Mouse (Mus musculus) CD4-positive, CD25-positive, alpha-beta regulatory T cell, adult 4 months (primary cell): ENCODE results near the gene Nfe2l3. TPM values are rescaled to one million over a fixed set of nuclear protein-coding genes. Genes with fewer than 3 reads are reported as not detected.
"Not testable (repeated sequence)": the region's sequence is repeated elsewhere in the genome, so short reads cannot be mapped to it uniquely, and the experiment has no call there.

Source experiments
- ATAC-seq: one replicate; pipeline ENCODE4 v1.8.0; 2017
- polyA plus RNA-seq, 2 experiments: library from polyadenylated mRNA; unstranded; fragments of 100-300 nt; shearing (Covaris generic); gene quantifications; one replicate each; pipeline ENCODE4 v1.2.1; 2017

The Nfe2l3 gene
- 1 to 10 TPM in 1 of 2 experiments, under 1 TPM in 1; 0.84 to 1.1 TPM for polyA plus RNA-seq

DNA sequence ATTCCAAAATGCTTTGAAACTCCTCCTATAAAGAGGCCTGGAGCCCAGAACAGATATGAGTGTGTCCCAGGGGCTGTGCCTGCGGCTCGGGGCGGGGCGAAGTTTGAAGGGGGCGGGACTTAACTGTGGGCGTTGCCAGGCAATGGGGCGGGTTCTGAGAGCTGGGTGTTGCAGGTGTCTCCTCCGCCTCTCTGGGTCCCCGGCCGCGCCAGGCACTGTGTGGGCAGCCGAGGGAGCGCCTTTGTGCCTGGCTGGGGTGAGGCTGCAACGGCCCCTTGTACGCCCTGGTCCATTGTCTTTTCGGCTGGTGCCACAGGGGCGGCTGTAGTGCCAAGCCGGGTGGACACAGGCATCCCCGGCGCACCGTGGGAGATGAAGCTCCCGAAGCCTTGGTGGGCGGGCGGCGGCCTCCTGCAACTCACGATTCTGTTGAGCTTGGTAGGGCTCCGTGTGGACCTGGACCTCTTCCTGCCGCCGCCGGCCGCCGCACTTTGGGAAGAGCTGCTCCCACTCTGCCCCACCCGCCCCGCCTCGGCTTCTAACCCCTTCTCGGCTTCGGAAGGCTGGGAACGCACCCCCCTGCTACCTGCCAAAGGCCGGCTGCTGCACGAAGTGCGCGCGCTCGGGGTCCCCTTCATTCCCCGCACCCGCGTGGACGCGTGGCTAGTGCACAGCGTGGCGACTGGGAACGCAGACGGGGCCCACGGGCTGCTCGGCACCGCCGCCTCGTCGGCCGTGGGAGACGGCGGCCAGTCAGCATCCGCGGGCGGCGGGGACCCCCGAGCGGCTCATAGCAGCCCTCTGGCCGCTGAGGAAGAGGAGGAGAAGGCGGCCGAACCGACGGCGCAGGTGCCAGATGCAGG is at the start of gene Nfe2l3:
Nfe2l3 (plus strand) TSS at position 136 of the 863 bp plus-strand sequence.
- peak; percentile 87 for ATAC-seq

DNA sequence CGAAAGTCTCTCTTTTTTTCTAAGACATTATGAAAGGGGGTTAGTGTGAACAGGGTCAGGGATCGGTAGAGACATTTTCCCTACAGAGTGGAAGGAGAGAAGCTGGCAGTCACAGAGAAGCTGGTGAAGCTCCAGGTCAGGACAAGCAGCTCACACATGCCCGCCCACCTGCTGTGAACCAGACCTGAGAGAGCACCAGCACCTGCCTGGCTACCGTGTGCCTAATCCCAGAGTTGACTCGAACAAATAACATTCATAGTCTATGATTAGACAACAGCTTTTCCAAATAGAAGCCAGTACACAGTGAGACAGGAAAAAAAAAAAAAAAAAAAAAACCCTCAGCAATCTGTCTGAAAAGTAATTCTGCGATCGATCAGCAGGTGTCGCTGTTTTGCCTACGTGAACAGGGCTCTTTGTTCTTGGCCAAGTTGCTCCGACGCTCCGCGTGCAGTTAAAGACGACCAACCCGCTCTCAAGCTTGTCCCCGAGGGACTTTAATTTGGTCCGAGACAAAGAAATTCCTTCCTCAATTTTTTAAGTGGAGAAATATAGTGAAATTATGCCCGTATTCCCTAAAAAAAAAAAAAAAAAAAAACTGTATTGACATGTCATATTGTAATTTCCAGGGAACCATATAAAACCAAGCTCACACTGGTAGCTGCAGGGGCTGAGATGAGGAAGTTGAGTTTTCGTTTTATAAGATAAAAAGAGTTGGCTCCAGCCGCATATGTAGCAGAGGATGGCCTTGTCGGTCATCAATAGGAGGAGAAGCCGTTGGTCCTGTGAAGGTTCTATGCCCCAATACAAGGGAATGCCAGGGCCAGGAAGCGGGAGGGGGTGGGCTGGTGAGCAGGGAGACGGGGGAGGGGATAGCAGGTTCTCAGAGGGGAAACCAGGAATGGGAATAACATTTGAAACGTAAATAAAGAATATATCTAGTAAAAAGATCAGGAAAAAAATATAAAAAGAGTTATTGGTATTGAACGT is 48.4 kb upstream of the Nfe2l3 start:
- ATAC-seq, result peak; percentile 77

DNA sequence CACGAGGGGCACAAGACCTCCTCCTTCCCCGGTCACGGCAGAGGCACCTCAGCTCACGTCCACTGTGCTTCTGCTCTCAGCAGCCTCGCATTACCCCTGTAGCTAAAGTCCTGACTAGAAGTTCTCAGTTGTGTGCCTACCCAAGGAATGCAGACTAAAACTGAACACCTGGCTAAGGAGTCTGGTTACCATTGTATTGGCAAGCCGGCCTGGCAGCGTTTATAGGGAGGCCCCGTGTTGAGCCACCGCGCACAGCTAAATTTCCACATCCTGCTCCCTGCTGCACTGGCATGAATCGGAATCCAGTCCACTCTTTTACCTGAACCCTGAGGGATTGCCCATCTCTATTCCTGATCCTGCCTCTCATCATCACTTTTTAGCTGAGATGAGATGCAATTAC is 42.0 kb upstream of the Nfe2l3 start:
- no peak for ATAC-seq

DNA sequence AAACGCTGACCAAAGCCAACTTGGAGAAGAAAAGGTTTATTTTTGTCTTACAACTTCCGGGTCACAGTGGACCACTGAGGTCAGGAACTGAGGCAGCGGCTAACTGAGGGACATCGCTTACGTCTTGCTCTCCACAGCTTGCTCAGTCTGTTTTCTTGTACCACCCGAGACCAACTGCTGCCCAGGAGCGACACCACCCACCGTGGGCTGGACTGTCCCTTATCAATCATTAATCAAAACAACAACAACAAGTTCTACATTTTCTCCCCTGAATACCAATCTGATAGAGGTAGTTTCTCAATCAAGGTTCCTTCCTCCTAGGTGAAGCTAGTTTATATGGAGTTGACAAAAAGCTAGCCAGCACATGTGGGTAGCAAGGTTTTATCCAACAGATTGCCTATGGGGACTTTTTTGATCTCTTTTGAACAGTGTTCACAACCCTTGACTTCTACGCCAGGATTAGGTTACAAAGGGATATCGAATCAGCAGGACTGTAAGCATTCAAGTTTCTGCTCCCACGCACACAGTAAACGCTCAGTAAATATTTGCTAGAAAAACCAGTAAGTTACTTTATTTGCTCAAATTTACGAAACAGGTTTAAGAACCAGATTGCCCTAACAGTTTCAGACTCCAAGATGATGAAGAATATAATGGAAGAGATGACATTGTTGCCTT is 40.5 kb upstream of the Nfe2l3 start:
- no peak for ATAC-seq

DNA sequence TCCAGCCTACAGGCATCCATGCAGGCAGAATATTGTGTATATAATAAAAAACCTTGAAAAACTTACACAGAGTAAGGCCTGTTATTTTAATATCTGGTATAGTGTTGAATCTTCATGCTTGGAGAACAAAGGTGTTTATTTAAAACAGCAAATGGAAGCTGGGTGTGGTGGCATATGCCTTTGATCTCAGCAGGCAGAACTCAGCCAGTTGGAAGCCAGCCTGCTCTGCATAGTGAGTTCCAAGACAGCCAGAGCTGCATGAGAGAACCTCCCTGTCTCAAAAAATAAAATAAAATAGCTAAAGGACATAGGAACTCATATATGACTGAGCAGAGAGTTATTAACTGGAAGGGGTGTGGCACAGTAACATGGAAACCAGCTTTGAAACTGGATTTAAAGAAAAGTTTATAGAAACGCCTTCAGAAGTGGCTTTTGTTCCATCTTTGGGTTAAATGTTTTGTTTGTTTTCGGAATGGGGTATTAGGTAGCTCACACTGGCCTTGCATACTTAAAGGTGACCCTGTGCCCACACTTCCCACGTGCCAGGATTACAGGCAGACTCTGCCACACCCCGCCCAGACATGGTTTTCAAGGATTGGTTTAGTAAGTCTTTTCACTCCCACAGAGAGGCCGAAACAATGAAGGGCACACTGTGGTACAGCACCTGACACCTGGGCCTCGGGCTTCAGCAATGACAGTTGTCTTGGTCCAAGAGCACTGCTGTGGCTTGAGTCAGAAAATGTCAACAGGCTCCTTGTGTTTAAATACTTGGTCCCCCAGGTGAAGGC is 38.9 kb upstream of the Nfe2l3 start:
- no peak for ATAC-seq

DNA sequence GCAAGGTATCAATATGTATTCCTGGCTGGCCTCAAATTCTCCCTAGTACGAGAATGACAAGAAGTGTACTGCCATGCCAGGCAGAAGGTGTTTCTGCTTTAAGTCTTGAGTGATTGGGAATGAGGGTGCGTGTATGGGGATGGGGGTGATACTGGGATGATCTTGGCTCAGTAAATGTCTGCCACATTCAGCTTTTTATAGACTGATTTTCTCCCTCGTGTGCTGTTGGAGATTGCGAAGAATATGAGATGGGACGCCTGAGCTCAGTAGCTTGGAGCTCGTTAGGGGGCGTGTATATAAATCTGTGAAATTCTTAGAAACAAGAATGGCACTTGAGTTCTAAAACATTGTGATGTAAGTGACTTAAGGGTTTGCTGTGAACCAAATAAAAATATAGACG is 38.1 kb upstream of the Nfe2l3 start:
- not testable (repeated sequence) for ATAC-seq

DNA sequence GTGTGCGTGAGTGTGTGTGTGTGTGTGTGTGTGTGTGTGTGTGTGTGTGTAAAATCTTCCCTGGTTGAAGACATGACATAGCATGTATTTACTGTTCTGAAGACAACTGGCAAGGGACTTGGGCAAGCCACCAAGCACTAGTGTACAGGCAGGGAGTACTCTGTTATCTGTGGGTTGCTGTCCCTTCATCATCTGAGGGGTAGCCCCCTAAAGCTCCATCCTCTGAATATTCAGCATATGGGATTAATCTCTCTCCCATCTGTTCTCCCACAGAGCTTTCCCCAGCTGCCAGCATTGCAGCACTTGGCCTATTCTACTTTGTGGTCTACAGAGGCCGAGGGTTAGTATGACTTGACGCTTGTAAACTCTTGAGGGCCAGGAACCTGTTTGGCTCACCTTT is 37.5 kb upstream of the Nfe2l3 start:
- not testable (repeated sequence) for ATAC-seq

DNA sequence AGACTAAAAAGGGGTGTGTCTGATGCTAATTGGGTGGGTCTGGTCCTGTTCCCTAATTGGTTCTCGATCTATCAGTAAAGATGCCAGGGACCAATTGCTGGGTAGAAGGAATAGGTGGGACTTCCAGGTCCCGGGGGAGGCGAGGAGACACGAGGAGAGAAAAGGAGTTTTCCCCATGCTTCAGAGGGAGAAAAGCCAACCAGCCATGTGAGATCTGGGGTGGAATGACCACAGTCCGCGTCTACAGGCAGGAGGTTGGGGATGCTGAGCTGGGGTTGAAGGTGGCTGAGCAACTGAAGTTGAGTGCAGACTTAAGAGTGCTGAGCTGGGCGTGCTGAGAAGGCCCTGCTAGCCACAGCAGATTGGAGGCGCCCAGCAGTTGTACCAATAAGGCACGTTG is 37.0 kb upstream of the Nfe2l3 start:
- no peak for ATAC-seq

DNA sequence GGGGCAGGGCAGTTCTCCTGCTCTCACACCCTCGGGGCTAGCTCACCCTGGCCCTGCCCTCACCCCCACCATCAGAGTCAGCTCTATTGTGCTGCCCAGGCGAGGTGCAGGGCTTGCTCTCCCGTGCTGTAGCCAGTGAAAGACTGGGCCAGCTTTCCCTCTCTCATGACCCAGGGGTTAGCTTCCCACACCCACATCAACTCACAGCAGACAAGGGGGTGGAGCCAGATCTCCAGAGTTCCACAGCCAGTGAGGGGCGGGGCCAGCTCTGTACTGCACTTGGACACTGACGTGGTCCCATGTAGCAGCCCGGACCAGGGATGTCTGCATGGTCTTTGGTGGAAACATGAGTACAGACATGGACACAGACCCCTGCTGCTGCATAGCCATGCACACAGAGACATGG is 33.4 kb upstream of the Nfe2l3 start:
- ATAC-seq, result no peak

DNA sequence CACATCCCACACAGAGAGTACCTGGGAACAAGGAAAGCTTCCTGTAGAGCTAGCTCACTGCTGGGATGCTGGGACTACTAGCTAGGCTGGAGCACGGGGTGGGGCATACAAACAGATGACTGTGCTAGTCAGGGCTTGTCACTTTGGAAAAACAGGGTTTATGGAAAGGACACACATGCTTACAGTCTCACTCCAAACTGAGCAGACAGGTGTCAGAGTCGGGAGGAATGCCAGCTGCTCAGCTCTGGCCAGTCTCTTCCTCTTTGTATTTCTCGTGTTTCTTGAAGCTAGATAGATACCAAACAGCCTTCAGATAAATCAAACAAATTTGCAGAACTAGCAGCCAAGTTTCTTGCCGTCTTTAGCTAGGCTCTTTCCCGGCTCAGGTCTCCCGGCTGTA is 31.2 kb upstream of the Nfe2l3 start:
- no peak for ATAC-seq

DNA sequence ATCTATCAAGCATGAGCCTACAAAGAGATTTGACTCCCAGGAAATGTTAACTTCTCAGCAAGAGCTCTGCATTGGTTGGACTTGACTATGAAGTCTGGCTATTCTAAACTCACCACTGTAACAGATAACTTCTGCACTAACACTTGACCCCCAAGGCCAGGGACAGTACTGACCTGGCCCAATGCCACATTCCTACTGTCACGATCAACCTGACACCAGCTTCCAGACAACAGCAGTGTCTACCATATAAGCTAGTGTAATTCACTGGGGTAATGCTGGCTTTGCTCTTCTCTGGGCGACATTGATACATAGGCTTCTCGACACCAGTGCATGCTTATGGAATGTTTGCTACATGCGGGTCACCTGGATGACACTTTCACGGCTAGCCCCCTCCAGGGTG is 28.9 kb upstream of the Nfe2l3 start:
- no peak for ATAC-seq

DNA sequence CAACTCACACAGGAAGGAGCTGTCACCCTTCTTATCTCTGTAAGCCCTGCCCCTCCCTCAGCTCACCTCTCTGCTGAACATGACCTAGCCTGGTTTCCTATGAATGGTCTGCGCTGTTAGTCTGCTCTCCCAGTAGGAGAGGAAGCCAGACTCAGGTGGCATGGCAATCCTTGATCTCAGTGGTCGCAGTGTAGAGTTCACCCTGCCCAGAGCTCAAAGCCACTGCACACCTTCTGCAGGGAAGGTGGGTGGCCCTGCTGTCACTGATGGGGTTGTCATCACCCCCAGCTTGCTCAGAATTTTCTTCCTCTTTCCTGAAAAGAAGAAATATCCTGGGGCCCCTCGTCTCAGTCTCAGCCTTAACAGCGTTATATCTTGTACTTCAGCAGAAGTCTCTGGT is 28.0 kb upstream of the Nfe2l3 start:
- ATAC-seq, result no peak

DNA sequence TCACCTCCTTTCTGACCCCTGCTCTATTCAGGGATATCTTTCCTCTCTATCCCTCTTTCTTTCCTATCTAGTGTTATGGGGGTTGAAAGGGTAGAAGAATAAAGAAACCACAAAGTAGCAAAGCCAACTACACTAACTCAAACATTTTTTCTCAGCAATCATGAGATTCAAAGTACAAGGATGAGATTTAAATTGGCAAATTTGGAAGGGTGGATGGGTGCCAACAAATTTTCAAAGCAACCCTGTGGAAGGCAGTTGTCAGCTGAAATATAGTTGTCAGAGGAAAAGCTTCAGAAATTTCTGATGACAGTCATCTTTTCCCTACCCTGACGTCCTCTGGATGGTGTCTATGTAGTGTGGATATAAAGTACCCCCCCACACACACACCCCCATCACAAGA is 16.0 kb upstream of the Nfe2l3 start:
- no peak for ATAC-seq

DNA sequence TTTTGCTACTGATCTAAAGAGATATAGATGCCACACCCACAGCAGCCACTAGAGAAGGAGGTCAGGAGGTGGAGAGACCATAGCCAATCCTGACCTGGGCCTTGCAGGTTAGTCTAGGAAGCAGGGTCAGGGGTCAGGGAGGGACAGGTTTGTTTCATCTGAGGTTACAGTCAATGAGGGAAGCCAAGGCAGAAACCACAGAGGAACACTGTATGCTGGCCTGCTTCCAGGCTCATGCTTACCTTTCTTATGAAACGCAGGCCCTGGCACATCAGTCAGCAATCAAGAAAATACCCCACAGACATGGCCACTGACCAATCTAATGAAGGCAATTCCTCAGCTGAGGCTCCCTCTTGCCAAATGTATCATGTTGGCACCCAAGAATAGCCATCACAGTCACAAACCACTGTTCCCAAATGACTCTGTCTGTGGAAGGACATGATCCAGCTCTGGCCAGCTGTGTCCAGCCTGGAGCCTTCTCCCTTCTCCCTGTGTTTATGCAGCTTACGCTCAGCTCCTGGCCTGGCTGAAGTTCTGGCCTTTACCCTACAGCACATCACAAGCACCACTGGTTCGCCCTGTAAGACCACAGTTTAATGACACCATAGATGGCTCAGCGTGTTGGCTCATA is 15.0 kb upstream of the Nfe2l3 start:
- ATAC-seq, result no peak

DNA sequence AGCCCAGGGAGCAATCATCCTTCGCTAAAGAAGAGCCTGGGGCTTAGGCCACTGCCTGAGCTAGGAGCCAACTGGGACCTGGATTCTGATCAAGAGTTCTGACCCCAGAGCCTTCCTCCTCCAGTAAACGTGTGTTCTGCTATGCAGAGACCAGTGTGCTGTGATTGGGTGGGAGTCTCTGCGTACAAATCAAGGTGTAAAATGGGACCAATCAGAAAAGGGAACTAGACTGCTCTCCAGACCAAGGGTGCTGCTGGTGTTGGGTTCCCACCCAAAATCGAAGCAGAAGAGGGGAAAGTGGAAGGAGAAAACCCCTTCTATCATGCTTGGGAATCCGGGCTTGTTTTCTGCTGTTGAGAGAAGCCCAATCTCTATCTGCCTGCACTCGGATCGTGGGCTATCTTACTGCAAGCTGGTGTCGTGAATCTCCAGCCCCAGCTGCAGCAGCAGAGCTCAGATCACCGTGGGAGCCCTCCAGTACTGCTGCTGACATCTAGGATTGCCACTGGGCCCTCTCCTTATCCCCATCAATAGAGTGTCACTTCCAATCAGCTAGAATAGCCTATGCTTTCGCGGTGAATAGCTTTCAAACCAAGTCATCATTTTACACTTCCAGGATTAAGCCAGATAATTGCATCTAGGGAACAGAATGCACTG is 8.9 kb upstream of the Nfe2l3 start:
- no peak for ATAC-seq

DNA sequence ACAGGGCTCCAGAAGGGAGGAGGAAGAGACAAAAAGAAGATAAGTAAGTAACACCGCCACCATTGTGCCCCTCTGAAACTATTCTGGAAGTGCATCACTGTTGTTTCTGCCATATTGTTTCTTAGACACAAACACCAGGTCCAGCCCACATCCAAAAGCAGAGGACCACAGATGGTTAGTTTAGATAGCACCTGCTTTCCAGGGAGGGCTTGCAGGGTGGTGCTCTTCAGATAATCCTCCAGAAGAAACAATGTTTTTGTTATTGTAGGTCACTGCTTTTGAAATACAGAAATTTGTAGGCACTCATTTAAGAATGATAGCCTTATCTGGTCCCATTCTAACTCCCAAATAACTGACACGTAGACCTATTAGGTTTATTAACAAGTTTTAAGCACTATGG is 7.9 kb upstream of the Nfe2l3 start:
- no peak for ATAC-seq

DNA sequence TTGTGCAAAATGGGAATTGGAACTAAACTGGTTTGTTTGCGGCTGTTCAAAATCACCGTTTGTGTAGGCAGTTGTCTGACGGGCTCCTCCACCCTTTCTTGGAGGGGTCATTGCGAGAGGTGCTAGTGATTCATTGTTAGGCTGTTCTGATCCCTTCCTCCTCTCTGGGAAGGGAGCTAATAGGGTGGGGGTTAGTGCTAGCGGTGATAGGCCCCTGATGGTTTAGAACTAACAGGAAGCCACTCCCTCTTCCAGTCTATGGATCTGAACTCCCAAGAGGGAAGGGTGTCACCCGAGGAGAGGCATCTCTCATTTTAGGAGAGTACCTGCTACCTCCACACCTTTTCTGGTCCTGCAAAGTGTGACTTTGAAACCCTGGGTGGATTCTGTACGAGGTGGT is 1.8 kb downstream of the Nfe2l3 start:
- no peak for ATAC-seq

DNA sequence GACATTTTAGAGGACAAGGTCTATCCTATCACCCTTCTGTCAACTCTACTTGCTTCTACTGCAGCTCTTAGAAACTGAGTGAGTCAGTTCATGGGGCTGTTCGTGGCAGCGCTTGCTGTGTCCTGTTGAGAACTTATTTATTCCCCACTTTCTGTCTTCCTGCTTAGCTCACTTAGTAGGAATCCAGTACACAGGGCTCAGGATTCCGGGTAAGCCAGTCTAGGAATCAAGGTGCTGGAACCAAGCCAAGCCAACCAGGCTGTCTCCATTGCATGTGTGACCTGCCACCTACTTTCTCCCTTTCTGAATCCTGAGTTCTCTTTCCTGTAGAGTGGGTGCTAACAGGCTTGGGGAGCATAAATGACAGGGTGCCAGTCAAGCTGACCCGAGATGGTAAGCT is 5.2 kb downstream of the Nfe2l3 start:
- no peak for ATAC-seq

DNA sequence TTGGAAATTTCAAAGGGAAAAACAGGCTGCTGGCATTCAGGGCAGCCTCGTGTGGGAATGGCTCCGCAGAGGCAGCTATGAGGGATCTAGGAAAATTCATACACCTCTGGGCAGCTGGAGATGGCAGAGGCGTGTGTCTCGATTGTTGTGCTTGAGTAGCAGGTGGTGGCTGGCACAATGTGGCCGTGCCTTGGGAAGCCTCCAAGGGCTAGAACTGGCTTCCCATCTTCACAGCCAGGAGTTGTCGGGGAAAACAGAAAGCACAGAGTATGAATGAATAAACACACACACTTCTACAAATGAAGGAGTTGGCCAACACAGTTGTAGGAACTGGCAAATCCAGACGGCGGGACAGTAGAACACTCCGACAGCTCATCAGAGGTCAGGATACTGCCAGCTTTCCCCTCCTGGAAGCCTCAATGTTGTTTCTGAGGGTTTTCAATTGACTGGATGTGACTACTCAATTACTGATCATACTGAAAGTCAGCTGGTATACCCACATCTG is 6.4 kb downstream of the Nfe2l3 start:
- no peak for ATAC-seq

DNA sequence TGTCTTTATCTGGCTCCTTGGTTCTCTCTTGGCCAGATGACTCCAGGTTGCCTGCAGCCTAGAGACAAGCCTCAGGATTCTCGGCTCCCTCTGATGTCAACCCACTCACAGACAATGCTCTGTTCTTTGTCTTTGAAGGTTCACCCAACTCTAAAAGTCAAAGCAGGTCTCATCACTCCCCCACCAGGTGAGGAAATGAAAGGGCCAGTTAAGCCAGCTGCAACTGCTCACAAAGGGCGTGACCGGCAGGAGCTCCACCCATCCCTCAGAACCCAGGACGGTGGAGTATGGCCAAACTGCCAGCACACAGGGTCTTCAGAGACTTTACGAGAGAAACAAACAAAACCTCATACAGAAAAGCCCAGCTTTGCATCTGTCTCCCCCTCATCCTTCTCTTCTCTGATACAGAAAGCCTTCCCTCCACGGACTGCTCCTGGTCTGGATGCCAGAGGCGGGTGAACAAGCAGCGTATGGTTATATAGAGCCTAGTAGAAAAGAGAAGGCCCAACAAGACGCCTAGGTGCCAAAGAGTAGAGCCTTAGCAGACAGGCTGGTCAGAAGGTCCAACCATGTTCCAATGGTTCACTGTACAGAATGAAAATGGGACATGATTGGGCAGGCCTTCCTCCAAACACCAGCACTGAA is 9.8 kb downstream of the Nfe2l3 start:
- ATAC-seq, result peak; percentile 43
